Mouse (Mus musculus) hindbrain, embryonic 14.5 days (tissue): ENCODE results near the gene Plekha5. TPM values are rescaled to one million over a fixed set of nuclear protein-coding genes. Genes with fewer than 3 reads are reported as not detected.

Experiments used
- ATAC-seq: fragments of 200-750 bp; cut with Nextera tagmentation; 2 replicates; pipeline ENCODE4 v1.8.0; 2017; ENCODE audit warnings: moderate number of reproducible peaks, mild to moderate bottlenecking, moderate TSS enrichment, moderate library complexity; ENCODE audit not compliant: low FRiP score
- DNase-seq: peaks from one replicate; pipeline ENCODE4 v3.0.0-alpha.2; 2015; ENCODE audit warnings: low spot score
- H3K27ac ChIP-seq: fragments of 300-500 bp; sonication (generic); 2 replicates; pipeline ENCODE4 v1.5.1; 2014; ENCODE audit warnings: mild to moderate bottlenecking, moderate library complexity
- H3K27me3 ChIP-seq: fragments of 300-500 bp; sonication (generic); 2 replicates; pipeline ENCODE4 v1.6.1; 2014; ENCODE audit warnings: mild to moderate bottlenecking, low read length, mixed read lengths; ENCODE audit not compliant: control insufficient read depth, insufficient read depth
- H3K36me3 ChIP-seq: fragments of 300-500 bp; sonication (generic); replicated peaks from 2 replicates; pipeline ENCODE4 v1.6.1; 2014; ENCODE audit not compliant: control insufficient read depth, insufficient read depth
- H3K4me1 ChIP-seq: fragments of 300-500 bp; sonication (generic); replicated peaks from 2 replicates; pipeline ENCODE4 v1.6.1; 2014; ENCODE audit warnings: antibody characterized with exemption, low read length, mixed read lengths; ENCODE audit not compliant: control insufficient read depth, insufficient read depth
- H3K4me2 ChIP-seq: fragments of 300-500 bp; sonication (generic); replicated peaks from 2 replicates; pipeline ENCODE4 v1.6.1; 2014; ENCODE audit warnings: mild to moderate bottlenecking, moderate library complexity
- H3K4me3 ChIP-seq: fragments of 300-500 bp; sonication (generic); replicated peaks from 2 replicates; pipeline ENCODE4 v1.5.1; 2014; ENCODE audit warnings: mild to moderate bottlenecking, low read length
- H3K9ac ChIP-seq: fragments of 300-500 bp; sonication (generic); 2 replicates; pipeline ENCODE4 v1.6.1; 2014
- H3K9me3 ChIP-seq: fragments of 300-500 bp; sonication (generic); 2 replicates; pipeline ENCODE4 v1.6.1; 2016; ENCODE audit warnings: low read length; ENCODE audit not compliant: control insufficient read depth
- WGBS: fragments of 180-500 bp; shearing (Covaris S2); extraction: QIAGEN DNeasy Blood & Tissue Kit; methylation state at CpG from one replicate; pipeline ENCODE4 v1.1.7; 2014; 5-methylcytosine and 5-hydroxymethylcytosine counted together
- polyA plus RNA-seq: library from polyadenylated mRNA; unstranded; fragments of >200 nt; fragmentation: Nextera tagmentation; extraction: Ambion mirVana; gene quantifications from 2 replicates; pipeline ENCODE4 v1.2.1, GENCODE M21; 2014

The Plekha5 gene
- polyA plus RNA-seq, 1 experiment from 2014 or later, result 37.8 TPM

DNA sequence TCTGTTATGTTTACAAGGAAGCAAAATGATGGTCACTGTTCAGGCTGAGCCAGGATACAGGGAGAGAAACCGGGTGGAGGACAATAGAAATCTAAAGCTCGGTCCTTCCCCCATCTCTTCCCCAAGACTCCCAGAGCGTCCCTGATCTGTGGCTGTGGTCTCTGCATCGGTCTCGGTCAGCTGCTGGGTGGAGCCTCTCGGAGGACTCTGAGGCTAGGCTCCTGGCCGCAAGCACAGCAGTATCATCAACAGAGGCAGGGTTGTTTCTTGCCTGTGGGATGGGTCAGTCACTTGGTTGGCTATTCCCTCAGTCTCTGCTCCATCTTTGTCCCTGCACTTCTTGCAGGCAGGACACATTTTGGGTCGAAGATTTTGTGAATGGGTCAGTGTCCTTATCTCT lies 88.6 kb downstream of the Plekha5 start:
- Histone ChIP-seq H3K4me1 (peaks cover 33% of the 10 kb centered on the region), H3K27ac (no peak overlapping the region)
- DNase-seq, result no peak

DNA sequence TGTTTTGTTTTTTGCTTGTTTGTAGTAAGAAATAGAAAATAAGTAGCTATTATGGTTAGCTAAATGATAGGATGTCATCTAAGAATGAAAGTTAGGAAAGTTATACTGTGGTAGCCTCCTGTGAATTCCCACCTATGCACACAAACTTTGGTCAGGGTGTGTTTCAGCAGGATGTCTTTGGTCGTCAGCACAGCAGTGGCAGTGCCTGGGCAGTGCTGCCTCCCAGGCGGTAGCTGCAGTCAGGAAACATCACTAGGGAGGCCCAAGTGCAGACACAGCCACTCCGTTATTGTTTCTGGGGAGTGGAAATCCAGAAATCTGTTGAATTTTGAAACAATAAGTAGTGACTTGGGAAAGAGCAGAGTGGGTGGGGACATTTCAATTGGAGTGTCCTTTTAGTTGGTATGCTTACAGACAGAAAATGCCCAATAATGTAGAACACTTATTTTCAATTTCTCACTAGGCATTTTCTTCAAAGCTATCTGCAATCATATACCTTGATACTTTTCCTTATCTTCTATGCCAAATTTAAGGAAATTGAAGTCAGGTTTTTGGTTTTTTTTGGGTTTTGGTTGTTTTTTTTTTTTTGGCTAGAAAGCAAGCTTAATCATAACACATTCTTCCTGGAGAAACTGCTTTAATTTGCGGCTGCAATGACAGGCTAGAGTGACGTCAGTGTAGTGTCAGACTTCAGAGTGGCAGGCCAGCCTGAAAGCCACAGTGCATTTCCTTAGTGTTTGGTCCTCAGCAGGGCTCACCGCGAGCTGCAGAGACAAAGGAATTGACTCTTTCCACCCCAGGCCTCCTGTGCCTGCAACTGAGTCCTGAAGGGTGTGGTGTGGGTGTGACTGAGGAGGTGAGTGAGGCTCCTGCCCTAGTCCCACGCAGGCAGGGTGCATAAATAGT lies 90.6 kb downstream of the Plekha5 start:
- Histone ChIP-seq H3K27me3 (no peaks in the 10 kb centered on the region), H3K4me3 (no peak overlapping the region), H3K27ac (peak overlapping the region; percentile 49; the same call in 1 of the 2 replicates), H3K9me3 (no peaks in the 10 kb centered on the region), H3K9ac (no peak overlapping the region), H3K4me1 (peaks cover 32% of the 10 kb centered on the region), H3K36me3 (no peaks in the 10 kb centered on the region), H3K4me2 (no peak overlapping the region)
- DNase-seq (no peak), ATAC-seq (peak; percentile 23; the same call in 1 of the 2 replicates)
- WGBS, result 18% methylated on average over 8 of the region's 8 CpGs

More for the DNA sequence above, 88.6 kb downstream of the Plekha5 start:
- Histone ChIP-seq H3K36me3 (no peaks in the 10 kb centered on the region), H3K9ac (no peak overlapping the region), H3K9me3 (no peaks in the 10 kb centered on the region), H3K27me3 (no peaks in the 10 kb centered on the region), H3K4me3 (no peak overlapping the region), H3K4me2 (no peak overlapping the region)
- 68% methylated on average over 8 of the region's 8 CpGs for WGBS
- ATAC-seq, result no peak

DNA sequence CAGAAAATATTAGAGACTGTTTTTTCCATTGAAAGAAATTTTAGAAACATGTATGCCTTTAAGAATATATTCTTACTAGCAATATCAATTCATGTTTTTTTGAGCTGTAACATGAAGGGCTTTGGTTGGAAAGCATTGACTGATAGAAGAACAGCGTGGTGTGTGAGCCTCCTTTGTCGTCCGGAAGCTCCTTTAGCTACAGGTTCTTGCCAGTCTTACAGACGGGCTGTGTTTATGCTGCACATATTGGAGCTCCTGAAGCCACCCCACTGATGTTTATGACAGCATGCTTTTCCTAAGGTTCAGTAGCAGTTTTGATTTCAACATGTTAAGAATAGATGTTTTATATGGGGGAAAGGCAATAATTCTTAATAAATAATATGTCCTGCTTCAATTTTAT lies 91.7 kb downstream of the Plekha5 start:
- DNase-seq, result no peak
- Histone ChIP-seq H3K4me2 (no peak overlapping the region), H3K27me3 (no peaks in the 10 kb centered on the region), H3K4me1 (peaks cover 36% of the 10 kb centered on the region), H3K9me3 (no peaks in the 10 kb centered on the region), H3K4me3 (no peak overlapping the region), H3K27ac (no peak overlapping the region), H3K9ac (no peak overlapping the region), H3K36me3 (no peaks in the 10 kb centered on the region)
- ATAC-seq, result no peak
- WGBS, result 53% methylated on average over 4 of the region's 4 CpGs

DNA sequence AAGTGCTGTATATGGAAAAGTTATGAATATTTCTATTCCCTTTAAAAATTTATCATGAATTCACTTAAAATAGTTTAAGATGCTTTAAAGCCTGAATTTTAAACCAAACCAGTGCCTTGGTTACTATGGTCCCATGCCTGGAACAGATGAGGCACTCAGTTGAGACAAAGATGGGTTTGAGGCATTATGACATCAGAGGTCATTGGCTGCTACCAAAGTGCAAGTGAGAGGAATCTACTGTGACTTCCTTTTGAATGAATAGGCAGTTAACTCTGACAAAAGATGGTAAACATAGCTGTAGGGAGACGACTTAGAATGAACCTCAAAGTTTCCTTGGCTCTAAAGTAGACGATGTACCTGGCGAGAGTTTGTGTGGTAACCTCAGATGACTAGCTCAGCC lies 92.3 kb downstream of the Plekha5 start:
- 69% methylated on average over 3 of the region's 3 CpGs for WGBS
- no peaks in the 10 kb centered on the region for H3K36me3 ChIP-seq
- H3K4me3 ChIP-seq, result no peak overlapping the region
- no peaks in the 10 kb centered on the region for H3K27me3 ChIP-seq
- H3K4me2 ChIP-seq, result no peak overlapping the region
- peaks cover 40% of the 10 kb centered on the region for H3K4me1 ChIP-seq
- no peak overlapping the region for H3K9ac ChIP-seq
- H3K27ac ChIP-seq, result no peak overlapping the region
- no peak for DNase-seq
- H3K9me3 ChIP-seq, result no peaks in the 10 kb centered on the region
- no peak for ATAC-seq

DNA sequence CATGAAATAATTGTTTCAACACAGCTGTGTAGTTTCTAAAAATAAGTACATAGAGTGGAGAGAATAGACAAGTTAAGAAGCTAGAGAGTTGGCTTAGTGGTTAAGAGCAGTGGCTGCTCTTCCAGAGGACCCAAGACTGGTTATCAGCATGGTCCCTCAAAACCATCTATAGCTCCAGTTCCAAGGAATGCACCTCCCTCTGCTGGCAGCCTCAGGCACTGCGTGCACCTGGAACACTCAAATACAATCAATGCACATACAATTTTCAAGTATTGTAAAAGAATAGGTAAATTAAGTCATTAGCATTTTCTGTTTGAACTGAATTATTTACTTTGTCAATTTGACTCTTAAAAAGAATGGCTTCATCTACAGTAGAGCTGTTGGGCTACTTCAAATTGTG lies 93.3 kb downstream of the Plekha5 start:
- no peak for ATAC-seq
- peak; percentile 36 for DNase-seq
- no peak overlapping the region for H3K27ac ChIP-seq
- H3K27me3 ChIP-seq, result no peaks in the 10 kb centered on the region
- WGBS, result 64% methylated on average over 1 of the region's 1 CpGs
- H3K4me2 ChIP-seq, result no peak overlapping the region
- H3K4me3 ChIP-seq, result no peak overlapping the region
- no peaks in the 10 kb centered on the region for H3K9me3 ChIP-seq
- no peaks in the 10 kb centered on the region for H3K36me3 ChIP-seq
- H3K4me1 ChIP-seq, result peaks cover 32% of the 10 kb centered on the region
- no peak overlapping the region for H3K9ac ChIP-seq

DNA sequence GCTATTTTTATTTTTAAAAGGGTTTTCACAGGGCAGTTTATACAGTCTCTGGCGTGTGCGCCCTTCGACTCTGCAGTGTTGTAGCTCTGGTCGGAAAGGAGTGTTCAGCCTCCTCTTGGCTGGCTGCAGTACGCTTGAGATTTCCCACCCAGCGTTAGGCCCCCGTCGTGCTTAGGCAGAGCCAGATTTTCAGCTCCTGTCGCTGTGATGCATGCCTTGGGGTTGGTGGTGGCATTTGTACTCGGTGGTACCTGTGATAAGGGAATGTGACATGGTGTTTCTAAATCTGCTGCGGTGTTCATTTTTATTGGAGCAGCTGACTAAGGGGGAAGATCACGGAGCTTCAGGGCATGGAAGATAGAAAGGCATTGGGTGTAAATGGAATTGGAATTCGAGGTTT lies 95.2 kb downstream of the Plekha5 start:
- H3K36me3 ChIP-seq, result no peaks in the 10 kb centered on the region
- H3K4me1 ChIP-seq, result peaks cover 22% of the 10 kb centered on the region
- H3K27me3 ChIP-seq, result no peaks in the 10 kb centered on the region
- no peak overlapping the region for H3K4me2 ChIP-seq
- no peak overlapping the region for H3K9ac ChIP-seq
- DNase-seq, result no peak
- no peak overlapping the region for H3K4me3 ChIP-seq
- peak overlapping the region; percentile 59 for H3K27ac ChIP-seq
- no peaks in the 10 kb centered on the region for H3K9me3 ChIP-seq
- no peak for ATAC-seq
- WGBS, result 57% methylated on average over 13 of the region's 13 CpGs

DNA sequence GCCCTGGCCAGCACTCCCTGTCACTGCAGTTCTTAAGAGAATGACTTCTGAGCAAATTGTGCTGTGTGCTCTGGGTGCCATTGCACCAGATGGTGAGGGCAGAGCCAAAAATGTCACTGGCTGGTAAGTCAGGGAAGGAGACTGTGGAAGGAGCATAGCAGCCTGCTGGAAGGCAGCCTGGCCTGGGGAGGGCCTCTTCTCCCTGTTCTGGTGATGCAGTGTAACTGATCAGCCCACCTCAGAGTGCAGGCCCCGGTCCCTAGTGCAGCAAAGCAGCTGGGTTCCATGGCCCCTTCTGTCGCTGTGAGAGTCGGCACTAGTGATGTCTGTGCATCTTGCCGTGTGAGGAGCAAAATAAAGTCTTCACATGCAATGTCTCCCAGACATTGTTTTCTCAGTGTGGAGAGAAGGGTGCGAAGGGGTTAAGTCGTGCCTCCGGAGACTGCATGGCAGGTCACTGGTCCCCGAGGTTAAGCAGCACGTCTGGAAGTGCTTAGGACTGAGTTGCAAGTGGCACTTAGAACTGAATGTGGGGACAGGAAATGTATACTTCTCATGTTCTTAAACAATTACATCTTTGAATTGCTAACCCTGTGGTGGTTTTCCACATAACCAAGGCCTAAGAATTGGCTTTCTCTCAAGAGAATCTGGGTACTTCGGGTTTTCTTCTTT lies 95.8 kb downstream of the Plekha5 start:
- Histone ChIP-seq H3K27me3 (no peaks in the 10 kb centered on the region), H3K9ac (0 out of 2 replicates have a peak overlapping the region, but pooled peaks have one; percentile 34), H3K9me3 (no peaks in the 10 kb centered on the region), H3K4me3 (no peak overlapping the region), H3K4me2 (0 out of 2 replicates have a peak overlapping the region, but pooled peaks have one; percentile 6), H3K27ac (peak overlapping the region; percentile 59), H3K36me3 (no peaks in the 10 kb centered on the region), H3K4me1 (peaks cover 20% of the 10 kb centered on the region)
- 36% methylated on average over 10 of the region's 10 CpGs for WGBS
- ATAC-seq (peak; percentile 56), DNase-seq (no peak)

DNA sequence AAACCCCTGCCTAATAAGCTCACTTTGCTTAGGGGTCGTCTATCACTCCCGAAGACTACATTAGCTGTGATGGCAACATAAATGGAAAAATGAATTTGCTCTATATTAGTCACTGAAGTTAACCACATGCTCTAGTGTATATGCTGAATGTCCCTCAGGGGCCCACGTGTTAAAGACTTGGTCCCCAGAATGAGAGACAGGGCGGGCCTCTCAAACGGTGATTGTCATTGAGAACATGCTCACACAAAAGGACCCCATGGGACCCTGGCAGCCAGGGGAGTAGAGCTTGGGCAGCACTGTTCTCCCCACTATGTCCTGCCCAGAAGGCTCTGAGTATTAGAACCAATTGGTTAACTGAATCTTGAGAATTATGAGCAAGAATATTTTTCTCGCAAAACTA lies 97.1 kb downstream of the Plekha5 start:
- DNase-seq, result no peak
- Histone ChIP-seq H3K9ac (no peak overlapping the region), H3K36me3 (no peaks in the 10 kb centered on the region), H3K4me2 (no peak overlapping the region), H3K27ac (no peak overlapping the region), H3K4me1 (peaks cover 20% of the 10 kb centered on the region), H3K9me3 (no peaks in the 10 kb centered on the region), H3K4me3 (no peak overlapping the region), H3K27me3 (no peaks in the 10 kb centered on the region)
- 44% methylated on average over 6 of the region's 6 CpGs for WGBS
- ATAC-seq, result no peak

DNA sequence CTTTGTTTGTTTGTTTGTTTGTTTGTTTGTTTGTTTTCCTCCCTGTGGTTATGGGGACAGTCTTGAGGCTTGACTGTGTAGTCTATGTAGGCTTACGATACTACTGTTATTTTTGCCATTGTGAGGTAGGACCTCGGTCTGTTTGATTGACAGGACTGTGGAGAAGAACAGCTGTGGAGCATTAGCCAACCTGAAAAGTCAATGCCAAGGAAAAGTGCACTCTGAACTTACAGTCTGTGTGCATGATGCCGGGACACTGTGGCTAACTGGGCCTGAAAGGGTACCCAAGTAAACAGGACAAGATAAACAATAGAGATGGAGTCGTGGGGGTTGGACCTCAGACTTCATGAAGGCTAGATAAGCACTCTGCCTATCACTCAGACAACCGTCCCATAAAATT lies 98.0 kb downstream of the Plekha5 start:
- ATAC-seq (no peak), DNase-seq (no peak)
- no peaks in the 10 kb centered on the region for H3K27me3 ChIP-seq
- H3K36me3 ChIP-seq, result peaks cover 6% of the 10 kb centered on the region; the same call in 1 of the 2 replicates
- H3K9me3 ChIP-seq, result no peaks in the 10 kb centered on the region
- H3K4me3 ChIP-seq, result no peak overlapping the region
- H3K27ac ChIP-seq, result no peak overlapping the region
- no peak overlapping the region for H3K4me2 ChIP-seq
- H3K4me1 ChIP-seq, result peaks cover 20% of the 10 kb centered on the region
- WGBS, result 51% methylated on average over 5 of the region's 5 CpGs
- no peak overlapping the region for H3K9ac ChIP-seq
